Mouse (Mus musculus) megakaryocyte, embryonic 14.5 days (primary cell): ENCODE data around the gene Asb18.

ENCODE experiments used
- FLI1 ChIP-seq: IDR thresholded peaks from 2 replicates; pipeline ENCODE4 v1.6.1; 2012; ENCODE audit warnings: low read length, inconsistent platforms, mixed read lengths
- GATA1 ChIP-seq: IDR thresholded peaks from 3 replicates; pipeline ENCODE4 v1.6.1; 2012; ENCODE audit warnings: mixed read lengths, low read length, inconsistent platforms, borderline replicate concordance

GRCm38 (mm10) chr1:89939981-89940726 lies 74.3 kb downstream of the Asb18 start:
- TF ChIP-seq GATA1 = no peak
- no peak for TF ChIP-seq FLI1
